Mouse (Mus musculus) ES-E14 (cell line): ENCODE results near the gene Gtf3c5. TPM values are rescaled to one million over a fixed set of nuclear protein-coding genes. Genes with fewer than 3 reads are reported as not detected.
A peak's percentile ranks its signal among the peaks of the same experiment; 100 is the strongest.

Experiments
- DNase-seq: peaks from one replicate; pipeline ENCODE4 v3.0.0-alpha.2; 2013; ENCODE audit warnings: low read depth, low spot score
- H3K27ac ChIP-seq: 2 replicates; pipeline ENCODE4 v1.5.1; 2012; ENCODE audit warnings: low read depth, mild to moderate bottlenecking, low read length, moderate library complexity, mixed read lengths; ENCODE audit not compliant: poor library complexity, insufficient read depth, severe bottlenecking
- H3K36me3 ChIP-seq: 2 replicates; pipeline ENCODE4 v1.6.1; 2012; ENCODE audit warnings: mild to moderate bottlenecking, low read length, moderate library complexity, mixed read lengths; ENCODE audit not compliant: control insufficient read depth, poor library complexity, insufficient read depth, severe bottlenecking
- H3K4me1 ChIP-seq, 2 experiments: fragments of 150-350 bp in 1 of 2; sonication (generic) in 1 of 2; 2 replicates each; pipeline ENCODE4 v1.6.1; 2012; ENCODE audit warnings: low read length in 2 of 2, mild to moderate bottlenecking in 1 of 2, mixed read lengths in 1 of 2; ENCODE audit not compliant: control insufficient read depth in 2 of 2, insufficient read depth in 2 of 2, poor library complexity in 1 of 2
- H3K4me3 ChIP-seq, 2 experiments: fragments of 150-350 bp in 1 of 2; sonication (generic) in 1 of 2; 2 replicates each; pipeline ENCODE4 v1.5.1; 2012; ENCODE audit warnings: low read length in 2 of 2, low read depth in 1 of 2, mild to moderate bottlenecking in 1 of 2, mixed read lengths in 1 of 2; ENCODE audit not compliant: insufficient read depth in 1 of 2, poor library complexity in 1 of 2, severe bottlenecking in 1 of 2
- H3K9ac ChIP-seq: 2 replicates; pipeline ENCODE4 v1.6.1; 2012; ENCODE audit warnings: low read depth, mild to moderate bottlenecking, low read length, mixed read lengths; ENCODE audit not compliant: poor library complexity, insufficient read depth, severe bottlenecking
- H3K9me3 ChIP-seq: fragments of 150-350 bp; sonication (generic); 2 replicates; pipeline ENCODE4 v1.6.1; 2012; ENCODE audit warnings: low read depth, mild to moderate bottlenecking, low read length; ENCODE audit not compliant: control insufficient read depth, insufficient read depth
- CHD2 ChIP-seq: IDR thresholded peaks from 2 replicates; pipeline ENCODE4 v1.6.1; 2014; ENCODE audit warnings: mild to moderate bottlenecking, low read depth, low read length, inconsistent platforms
- HCFC1 ChIP-seq: IDR thresholded peaks from 2 replicates; pipeline ENCODE4 v1.6.1; 2012; ENCODE audit warnings: low read length, inconsistent platforms, borderline replicate concordance; ENCODE audit not compliant: insufficient read depth
- MAFK ChIP-seq: IDR thresholded peaks from 2 replicates; pipeline ENCODE4 v1.6.1; 2014; ENCODE audit warnings: mild to moderate bottlenecking, low read depth, low read length, inconsistent platforms; ENCODE audit not compliant: insufficient read depth
- ZC3H11A ChIP-seq: IDR thresholded peaks from 2 replicates; pipeline ENCODE4 v1.6.1; 2012; ENCODE audit warnings: low read depth, mild to moderate bottlenecking, inconsistent platforms, low read length, borderline replicate concordance
- ZNF384 ChIP-seq: IDR thresholded peaks from 2 replicates; pipeline ENCODE4 v1.6.1; 2012; ENCODE audit warnings: low read depth, low read length, inconsistent platforms
- in situ Hi-C, 2 experiments: fragments of 600-800 bp; cut with MboI; formaldehyde crosslinking; loops; one replicate each; pipeline ENCODE4 v1.15.1; 2025; ENCODE audit warnings: low sequenced_read_pairs in 2 of 2, inconsistent platforms in 1 of 2; ENCODE audit not compliant: unreplicated experiment in 2 of 2
- total RNA-seq: library from RNA; depleted of rRNA; stranded (reverse); fragments of 300-350 nt; gene quantifications from 2 replicates; pipeline ENCODE4 v1.2.3, GENCODE M21; 2012

Gtf3c5 gene
- total RNA-seq, 1 experiment: 20.0 TPM

DNA sequence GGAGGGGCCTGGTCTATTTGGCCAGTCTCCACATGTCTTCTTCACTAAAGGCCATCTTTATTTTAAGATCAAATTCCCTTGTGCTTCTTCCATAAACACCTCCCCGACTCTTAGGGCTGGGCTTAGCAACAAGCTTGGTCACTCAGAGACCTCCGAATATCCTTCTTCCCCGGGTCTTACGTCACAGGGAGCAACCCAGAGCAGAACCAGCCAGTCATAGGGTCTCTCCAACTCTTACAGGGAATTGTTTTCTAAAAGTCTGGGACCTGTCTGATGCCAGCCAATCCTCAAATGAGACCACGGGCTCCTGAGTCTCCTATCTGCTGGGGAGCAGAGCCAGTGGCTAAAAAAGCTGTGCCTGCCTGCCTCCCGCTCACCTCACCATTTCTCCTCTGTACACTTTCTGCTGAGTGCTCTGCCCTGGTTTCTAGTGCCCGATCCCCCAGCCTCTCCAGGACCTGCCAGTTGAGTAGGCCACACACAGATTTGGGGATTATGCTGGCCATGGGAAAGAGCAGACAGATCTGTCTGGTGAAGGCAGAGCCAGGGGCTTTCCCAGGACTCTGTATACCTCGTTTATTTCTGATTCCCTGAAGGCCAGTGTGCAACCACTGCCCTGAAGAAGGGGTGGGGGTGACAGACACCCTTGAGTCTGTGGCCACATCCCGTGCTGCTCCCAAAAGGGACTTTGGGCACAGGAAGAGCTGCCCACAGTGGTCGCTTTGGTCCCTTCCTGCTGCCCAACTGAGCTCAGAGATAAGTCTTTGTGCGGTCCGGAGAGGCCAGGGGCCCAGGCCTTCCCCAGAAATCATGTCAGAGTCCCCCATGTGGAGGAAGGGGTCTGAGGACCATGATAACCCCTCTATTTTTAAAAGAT is 15.4 kb upstream of the Gtf3c5 start:
- in situ Hi-C loops: no loop called here
- no peak overlapping the region for H3K4me3 ChIP-seq
- H3K9me3 ChIP-seq: no peaks in the 10 kb centered on the region
- H3K27ac ChIP-seq: no peak overlapping the region
- no peak for DNase-seq
- TF ChIP-seq HCFC1: no peak
- TF ChIP-seq ZNF384: no peak
- TF ChIP-seq CHD2: no peak
- no peak for TF ChIP-seq MAFK
- H3K9ac ChIP-seq: no peak overlapping the region
- H3K4me1 ChIP-seq: peaks cover 0 to 8% of the 10 kb centered on the region in 2 experiments; a peak in 2 of 4 replicates
- H3K36me3 ChIP-seq: no peaks in the 10 kb centered on the region

DNA sequence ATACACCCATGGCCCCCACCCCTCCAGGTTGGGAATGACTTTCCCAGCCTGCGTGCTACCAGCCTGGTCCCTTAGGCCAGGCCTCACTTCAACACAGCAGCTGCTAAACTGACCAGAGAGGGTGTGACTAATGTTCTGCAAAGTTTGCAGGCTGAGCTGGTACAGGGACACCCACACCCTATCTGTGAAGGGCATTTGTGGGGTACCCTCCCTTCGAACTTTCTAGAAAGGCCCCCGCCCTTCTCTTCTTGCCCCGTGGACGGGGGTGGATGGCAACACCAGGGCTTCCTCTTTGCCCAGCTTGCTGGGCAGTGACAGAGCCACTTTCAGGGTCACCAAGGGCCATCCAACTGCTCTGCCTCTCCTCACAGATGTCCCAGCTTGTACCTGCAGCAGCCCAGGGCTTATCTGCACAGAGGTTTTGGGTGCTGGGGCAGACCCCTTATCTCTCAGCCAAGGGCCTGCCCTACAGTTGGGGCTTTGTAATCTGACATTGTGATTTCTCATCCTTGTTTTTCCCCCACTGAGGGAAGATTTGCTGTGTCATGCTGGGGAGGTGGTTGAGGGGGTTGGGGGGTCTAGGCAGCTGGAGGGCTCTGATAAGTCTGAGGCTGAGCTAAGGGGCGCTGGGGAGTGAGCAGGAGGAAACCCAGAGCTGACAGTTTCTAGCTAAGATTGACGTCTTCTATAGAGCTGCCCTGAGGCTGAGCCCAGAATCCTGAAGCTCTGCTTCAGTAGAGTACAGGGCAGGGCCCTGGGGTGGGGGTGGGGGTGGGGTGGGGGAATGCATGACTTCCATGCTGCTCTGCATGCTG is 14.4 kb upstream of the Gtf3c5 start:
- TF ChIP-seq CHD2: no peak
- no peak for TF ChIP-seq HCFC1
- no peak for TF ChIP-seq MAFK
- no peak for TF ChIP-seq ZNF384
- no peak for TF ChIP-seq ZC3H11A
- in situ Hi-C loops: no loop called here
- Histone ChIP-seq H3K9ac (no peak overlapping the region), H3K4me1 (peaks cover 0 to 8% of the 10 kb centered on the region in 2 experiments; a peak in 2 of 4 replicates), H3K9me3 (no peaks in the 10 kb centered on the region), H3K27ac (no peak overlapping the region), H3K36me3 (no peaks in the 10 kb centered on the region), H3K4me3 (no peak overlapping the region)
- no peak for DNase-seq

DNA sequence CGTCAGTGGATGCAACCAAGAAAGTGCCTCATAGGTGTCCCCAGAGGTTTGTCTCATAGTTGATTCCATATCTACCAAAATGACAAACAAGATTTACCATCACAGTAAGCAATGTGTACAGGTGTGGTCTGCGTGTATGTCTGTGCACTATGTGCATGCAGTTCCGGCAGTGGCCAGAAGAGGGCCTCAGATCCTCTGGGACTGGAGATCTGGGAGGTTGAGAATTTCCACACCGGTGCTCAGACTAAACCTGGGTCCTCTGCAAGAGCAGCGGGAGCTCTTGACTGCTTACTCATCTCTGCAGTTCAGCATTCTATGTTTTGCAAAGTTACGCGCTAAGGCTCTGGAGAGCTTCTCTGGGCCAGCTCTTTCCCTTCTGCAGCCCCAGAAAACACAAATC is 13.4 kb upstream of the Gtf3c5 start:
- TF ChIP-seq ZNF384: no peak
- TF ChIP-seq HCFC1: no peak
- TF ChIP-seq ZC3H11A: no peak
- TF ChIP-seq MAFK: no peak
- no peak for TF ChIP-seq CHD2
- DNase-seq: peak; percentile 60
- no peak overlapping the region for H3K9ac ChIP-seq
- in situ Hi-C loops: no loop called here
- H3K27ac ChIP-seq: no peak overlapping the region
- H3K4me3 ChIP-seq: no peak overlapping the region
- peaks cover 0 to 8% of the 10 kb centered on the region in 2 experiments; a peak in 2 of 4 replicates for H3K4me1 ChIP-seq
- no peaks in the 10 kb centered on the region for H3K36me3 ChIP-seq
- no peaks in the 10 kb centered on the region for H3K9me3 ChIP-seq

DNA sequence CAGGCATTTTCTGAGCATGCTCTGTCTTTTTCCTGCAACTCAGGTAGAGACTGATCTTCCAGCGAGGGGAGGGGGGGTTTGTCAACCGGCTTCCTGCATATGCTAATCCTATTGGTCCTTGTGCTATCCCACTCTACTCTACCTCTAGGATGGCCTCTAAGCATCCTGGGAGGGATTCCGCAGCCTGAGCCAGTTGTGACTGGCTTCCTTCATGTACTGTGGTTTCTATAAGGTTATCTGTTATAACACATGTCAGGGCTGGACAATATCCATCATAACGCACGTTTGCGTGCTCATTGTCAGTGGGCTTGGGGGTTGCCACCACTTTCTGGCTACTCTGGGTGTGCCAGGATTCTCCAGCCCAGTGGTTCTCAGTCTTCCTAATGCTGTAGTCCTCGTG is 12.5 kb upstream of the Gtf3c5 start:
- TF ChIP-seq ZNF384 (no peak), HCFC1 (no peak), CHD2 (no peak), ZC3H11A (no peak), MAFK (no peak)
- in situ Hi-C loops: no loop called here
- no peak for DNase-seq

More for the DNA sequence above, 12.5 kb upstream of the Gtf3c5 start:
- Histone ChIP-seq H3K36me3 (no peaks in the 10 kb centered on the region), H3K4me3 (no peak overlapping the region), H3K27ac (no peak overlapping the region), H3K9ac (no peak overlapping the region), H3K9me3 (no peaks in the 10 kb centered on the region), H3K4me1 (peaks cover 0 to 8% of the 10 kb centered on the region in 2 experiments; a peak in 2 of 4 replicates)
